Mouse (Mus musculus) heart, embryonic 15.5 days (tissue): Measurements from ENCODE around the gene Btbd6. TPM values are rescaled to one million over a fixed set of nuclear protein-coding genes. Genes with fewer than 3 reads are reported as not detected.

Experiments used
- ATAC-seq: fragments of 200-750 bp; cut with Nextera tagmentation; replicated peaks from 2 replicates; pipeline ENCODE4 v1.8.0; 2017; ENCODE audit warnings: low read depth, moderate TSS enrichment; ENCODE audit not compliant: insufficient number of reproducible peaks, insufficient read depth, low FRiP score
- H3K27ac ChIP-seq: fragments of 300-500 bp; sonication (generic); 2 replicates; pipeline ENCODE4 v1.5.1; 2015; ENCODE audit warnings: mild to moderate bottlenecking, inconsistent platforms
- H3K27me3 ChIP-seq: fragments of 300-500 bp; sonication (generic); 2 replicates; pipeline ENCODE4 v1.6.1; 2015; ENCODE audit warnings: inconsistent platforms
- H3K36me3 ChIP-seq: fragments of 300-500 bp; sonication (generic); 2 replicates; pipeline ENCODE4 v1.6.1; 2015; ENCODE audit warnings: mild to moderate bottlenecking, inconsistent platforms
- H3K4me1 ChIP-seq: fragments of 300-500 bp; sonication (generic); replicated peaks from 2 replicates; pipeline ENCODE4 v1.6.1; 2015; ENCODE audit warnings: inconsistent platforms
- H3K4me2 ChIP-seq: fragments of 300-500 bp; sonication (generic); 2 replicates; pipeline ENCODE4 v1.6.1; 2015; ENCODE audit warnings: inconsistent platforms, mild to moderate bottlenecking, moderate library complexity
- H3K4me3 ChIP-seq: fragments of 300-500 bp; sonication (generic); 2 replicates; pipeline ENCODE4 v1.5.1; 2015; ENCODE audit warnings: mild to moderate bottlenecking, inconsistent platforms
- H3K9ac ChIP-seq: fragments of 300-500 bp; sonication (generic); 2 replicates; pipeline ENCODE4 v1.6.1; 2015; ENCODE audit warnings: mild to moderate bottlenecking, inconsistent platforms
- H3K9me3 ChIP-seq: fragments of 300-500 bp; sonication (generic); replicated peaks from 2 replicates; pipeline ENCODE4 v1.6.1; 2016; ENCODE audit warnings: inconsistent platforms
- WGBS: fragments of 180-500 bp; shearing (Covaris S2); methylation state at CpG from one replicate; pipeline ENCODE4 v1.1.7; 2015; ENCODE audit warnings: mixed read lengths; 5-methylcytosine and 5-hydroxymethylcytosine counted together
- polyA plus RNA-seq: library from polyadenylated mRNA; unstranded; fragments of >200 nt; fragmentation: Nextera tagmentation; extraction: Ambion mirVana; gene quantifications from 2 replicates; pipeline ENCODE4 v1.2.1, GENCODE M21; 2015

Gene Btbd6
- polyA plus RNA-seq, 1 experiment from 2014 or later, result 19.4 TPM

DNA sequence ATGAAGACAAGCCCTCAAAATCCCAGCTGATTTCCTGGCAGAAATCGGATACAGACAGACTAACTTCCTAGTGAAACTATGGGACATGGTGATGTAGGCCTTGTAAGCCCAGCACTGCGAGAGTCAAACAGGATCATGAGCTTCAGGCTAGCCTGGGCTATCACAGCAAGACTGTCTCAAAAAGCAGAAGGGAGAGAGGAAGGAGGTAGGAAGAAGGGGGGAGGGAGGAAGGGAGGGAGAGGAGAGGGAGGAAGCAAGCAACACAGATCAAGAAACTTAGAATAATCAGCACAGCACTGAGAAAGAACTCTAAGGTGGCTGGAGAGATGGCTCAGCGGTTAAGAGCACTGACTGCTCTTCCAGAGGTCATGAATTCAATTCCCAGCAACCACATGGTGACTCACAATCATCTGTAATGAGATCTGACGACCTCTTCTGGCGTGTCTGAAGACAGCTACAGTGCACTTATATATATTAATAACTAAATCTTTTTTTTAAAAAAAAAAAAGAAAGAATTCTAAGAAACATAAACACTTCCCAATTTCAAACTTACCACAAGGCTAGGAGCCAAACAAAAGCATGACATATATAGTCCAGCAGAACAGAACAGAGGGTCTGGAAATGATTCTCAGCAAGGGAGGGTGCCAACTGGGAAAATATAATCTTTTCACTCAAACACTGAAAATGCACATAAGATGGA is 14.6 kb downstream of the Btbd6 start:
- no peak for ATAC-seq
- no peaks in the 10 kb centered on the region for H3K9me3 ChIP-seq
- peaks cover 30% of the 10 kb centered on the region for H3K36me3 ChIP-seq
- no peak overlapping the region for H3K4me2 ChIP-seq
- peaks cover 18% of the 10 kb centered on the region for H3K4me1 ChIP-seq
- H3K9ac ChIP-seq, result no peak overlapping the region
- no peak overlapping the region for H3K4me3 ChIP-seq
- no peaks in the 10 kb centered on the region for H3K27me3 ChIP-seq
- 84% methylated on average over 5 of the region's 5 CpGs for WGBS
- no peak overlapping the region for H3K27ac ChIP-seq

GRCm38 (mm10) chr12:112991444-112991843 is 15.2 kb downstream of the Btbd6 start:
- Histone ChIP-seq H3K4me2 (no peak overlapping the region), H3K27ac (no peak overlapping the region), H3K36me3 (peaks cover 24% of the 10 kb centered on the region), H3K9ac (no peak overlapping the region), H3K4me3 (no peak overlapping the region), H3K4me1 (peaks cover 18% of the 10 kb centered on the region), H3K27me3 (no peaks in the 10 kb centered on the region), H3K9me3 (no peaks in the 10 kb centered on the region)
- WGBS, result 81% methylated on average over 2 of the region's 2 CpGs
- no peak for ATAC-seq

- no peak overlapping the region for H3K4me2 ChIP-seq
- H3K27ac ChIP-seq, result no peak overlapping the region
- H3K27me3 ChIP-seq, result no peaks in the 10 kb centered on the region
- H3K9ac ChIP-seq, result no peak overlapping the region
- no peaks in the 10 kb centered on the region for H3K9me3 ChIP-seq
- 70% methylated on average over 4 of the region's 4 CpGs for WGBS
- H3K36me3 ChIP-seq, result peaks cover 16% of the 10 kb centered on the region
- H3K4me3 ChIP-seq, result no peak overlapping the region
- ATAC-seq, result no peak
- peaks cover 27% of the 10 kb centered on the region for H3K4me1 ChIP-seq
These were observed 17.9 kb downstream of the Btbd6 start for GRCm38 (mm10) chr12:112994153-112994552.

- H3K36me3 ChIP-seq, result 0 out of 2 replicates have a peak, but pooled peaks cover 5% of the 10 kb centered on the region
- WGBS, result 1% methylated on average over 56 of the region's 56 CpGs
- peak overlapping the region; percentile 86 for H3K4me3 ChIP-seq
- peak overlapping the region; percentile 97 for H3K27ac ChIP-seq
- no peak; the same call in 1 of the 2 replicates for ATAC-seq
- peak overlapping the region; percentile 83 for H3K4me2 ChIP-seq
- no peaks in the 10 kb centered on the region for H3K9me3 ChIP-seq
- no peaks in the 10 kb centered on the region for H3K27me3 ChIP-seq
- peaks cover 26% of the 10 kb centered on the region for H3K4me1 ChIP-seq
- peak overlapping the region; percentile 93 for H3K9ac ChIP-seq
These were observed 23.4 kb downstream of the Btbd6 start for GRCm38 (mm10) chr12:112999569-113000293.

DNA sequence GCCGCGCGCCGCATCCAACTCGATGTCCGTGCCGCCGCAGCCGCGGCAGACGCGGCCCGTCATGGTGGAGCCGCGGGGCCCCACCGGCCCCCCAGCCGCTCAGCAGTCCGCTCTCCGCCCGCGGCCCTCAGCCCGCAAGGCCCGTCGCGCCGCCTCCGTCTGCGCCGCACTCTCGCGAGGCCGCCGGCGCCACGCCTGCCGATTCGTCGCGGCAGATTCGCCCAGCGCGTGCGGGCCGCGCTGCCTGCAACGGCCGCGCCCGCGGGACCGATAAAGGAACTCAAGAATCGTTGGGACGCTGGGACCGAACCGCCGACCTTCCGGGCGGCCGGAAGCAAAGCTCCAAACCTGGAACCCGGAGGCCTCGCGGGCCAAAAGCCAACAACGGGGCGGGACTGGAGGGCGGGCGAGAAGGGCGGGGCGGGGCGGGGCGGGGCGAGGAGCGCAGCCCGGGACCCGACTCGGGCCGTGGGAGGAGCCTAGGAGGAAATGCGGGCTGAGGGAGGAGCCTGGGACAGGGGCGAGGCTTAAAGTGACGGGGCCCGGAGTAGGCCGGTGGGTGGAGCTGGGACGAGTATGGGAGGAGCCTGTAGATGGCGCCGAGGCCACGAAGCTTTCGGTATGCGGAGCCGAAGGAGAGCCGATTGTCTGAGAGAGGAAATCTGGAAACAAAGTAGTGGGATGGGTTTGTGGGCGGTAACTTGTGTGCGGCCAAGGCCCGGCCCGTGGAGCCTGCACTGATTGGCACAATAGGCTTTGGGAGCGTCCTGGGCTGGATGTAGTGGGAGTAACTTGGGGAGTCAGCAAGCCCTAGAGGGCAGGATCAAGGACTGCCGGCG is 24.2 kb downstream of the Btbd6 start, which contains the start of gene Brf1:
TSS of gene Brf1 (minus strand) at position 411 of the 839 bp plus-strand sequence.
- no peaks in the 10 kb centered on the region for H3K9me3 ChIP-seq
- peak within 1 kb of the TSS; percentile 93 for H3K9ac ChIP-seq
- H3K27me3 ChIP-seq, result no peaks in the 10 kb centered on the region
- peaks cover 26% of the 10 kb centered on the region for H3K4me1 ChIP-seq
- peak within 1 kb of the TSS; percentile 86 for H3K4me3 ChIP-seq
- peak within 1 kb of the TSS; percentile 83 for H3K4me2 ChIP-seq
- peak within 1 kb of the TSS; percentile 97 for H3K27ac ChIP-seq
- under 1% methylated on average over 90 of the region's 96 CpGs for WGBS
- 0 out of 2 replicates have a peak, but pooled peaks cover 5% of the 10 kb centered on the region for H3K36me3 ChIP-seq
- peak; percentile 99 for ATAC-seq

DNA sequence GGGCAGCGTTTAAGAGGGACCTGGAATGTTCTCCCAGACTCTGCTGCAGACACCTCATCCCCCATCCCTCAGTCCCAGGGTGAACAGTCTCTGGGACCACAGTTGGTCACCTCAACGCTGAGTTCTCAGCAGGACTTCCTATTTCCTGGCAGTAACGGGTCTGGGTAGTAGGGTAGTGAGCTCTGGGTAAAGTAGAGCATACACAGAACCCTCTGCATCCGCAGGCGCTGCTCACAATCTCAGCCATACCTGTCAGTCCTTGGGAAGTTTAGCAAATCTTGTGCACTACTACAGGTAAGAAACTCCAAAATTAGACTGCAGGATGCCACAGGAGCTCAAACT is 24.8 kb downstream of the Btbd6 start:
- Histone ChIP-seq H3K4me3 (peak overlapping the region; percentile 86), H3K9me3 (no peaks in the 10 kb centered on the region), H3K36me3 (0 out of 2 replicates have a peak, but pooled peaks cover 5% of the 10 kb centered on the region), H3K4me2 (peak overlapping the region; percentile 83), H3K27ac (peak overlapping the region; percentile 97), H3K4me1 (peaks cover 26% of the 10 kb centered on the region), H3K27me3 (no peaks in the 10 kb centered on the region), H3K9ac (peak overlapping the region; percentile 68)
- WGBS, result 0% methylated on average over 5 of the region's 5 CpGs
- no peak; the same call in 1 of the 2 replicates for ATAC-seq

DNA sequence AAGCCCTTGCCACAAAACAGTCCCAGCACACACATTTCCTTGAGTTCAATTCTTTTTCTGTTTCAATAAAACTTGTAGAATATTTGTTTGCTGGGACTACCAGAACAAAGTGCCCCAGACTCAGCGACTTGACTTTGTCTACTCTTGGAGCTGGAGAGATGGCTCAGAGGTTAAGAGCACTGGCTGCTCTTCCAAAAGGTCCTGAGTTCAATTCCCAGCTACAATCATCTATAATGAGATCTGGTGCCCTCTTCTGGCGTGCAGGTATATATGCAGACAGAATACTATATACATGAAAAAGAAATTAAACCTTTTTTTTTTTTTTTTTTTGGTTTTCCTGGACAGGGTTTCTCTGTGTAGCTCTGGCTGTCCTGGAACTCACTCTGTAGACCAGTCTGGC is 26.4 kb downstream of the Btbd6 start:
- Histone ChIP-seq H3K27me3 (no peaks in the 10 kb centered on the region), H3K36me3 (no peaks in the 10 kb centered on the region), H3K4me1 (peaks cover 26% of the 10 kb centered on the region), H3K9ac (no peak overlapping the region), H3K9me3 (no peaks in the 10 kb centered on the region), H3K27ac (no peak overlapping the region), H3K4me2 (no peak overlapping the region), H3K4me3 (no peak overlapping the region)
- 43% methylated on average over 2 of the region's 2 CpGs for WGBS
- no peak for ATAC-seq

DNA sequence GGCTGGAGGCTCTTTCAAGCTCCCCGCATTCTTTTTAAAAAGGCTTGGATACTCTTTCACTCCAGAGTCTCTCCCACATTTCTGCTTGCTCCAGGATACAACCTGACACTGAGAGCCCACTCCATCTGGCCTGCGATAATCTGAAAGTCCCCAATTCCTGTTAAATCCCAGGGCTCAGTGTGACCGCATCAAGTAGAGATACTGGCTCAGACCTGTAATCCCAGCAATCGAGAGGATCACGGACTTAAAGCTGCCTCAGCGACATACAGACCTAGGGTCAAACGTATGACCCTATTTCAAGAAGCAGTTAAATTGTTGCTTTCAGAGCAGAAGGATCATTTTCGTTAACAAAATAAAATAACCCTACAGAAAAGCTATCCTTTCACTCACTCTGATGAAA is 27.7 kb downstream of the Btbd6 start:
- 81% methylated on average over 8 of the region's 8 CpGs for WGBS
- no peak overlapping the region for H3K27ac ChIP-seq

DNA sequence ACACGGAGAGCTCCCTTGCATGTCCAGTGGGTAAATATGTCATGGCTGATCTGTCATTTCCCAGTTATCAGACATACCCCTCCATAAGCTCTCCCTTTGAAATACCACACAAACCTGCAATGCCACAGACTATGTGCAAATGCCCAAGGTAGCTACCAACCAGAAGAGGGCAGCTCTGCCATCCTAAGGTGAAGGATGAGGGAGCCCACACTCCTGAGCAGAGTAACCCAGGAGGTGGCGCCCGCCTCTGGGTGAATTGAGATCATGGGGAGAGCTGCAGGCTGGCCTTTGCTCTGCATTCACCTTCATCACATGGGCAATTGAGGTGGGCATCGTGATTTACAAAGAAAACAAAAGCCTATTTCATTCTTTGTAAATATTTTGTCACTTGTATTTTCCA is 28.7 kb downstream of the Btbd6 start:
- H3K27ac ChIP-seq, result no peak overlapping the region
- no peak overlapping the region for H3K4me3 ChIP-seq
- H3K4me2 ChIP-seq, result no peak overlapping the region
- WGBS, result 34% methylated on average over 4 of the region's 4 CpGs
- H3K27me3 ChIP-seq, result no peaks in the 10 kb centered on the region
- peaks cover 10% of the 10 kb centered on the region for H3K4me1 ChIP-seq
- H3K9me3 ChIP-seq, result no peaks in the 10 kb centered on the region
- ATAC-seq, result no peak
- no peaks in the 10 kb centered on the region for H3K36me3 ChIP-seq
- no peak overlapping the region for H3K9ac ChIP-seq

More for the DNA sequence above, 27.7 kb downstream of the Btbd6 start:
- no peak overlapping the region for H3K4me2 ChIP-seq
- no peaks in the 10 kb centered on the region for H3K27me3 ChIP-seq
- no peaks in the 10 kb centered on the region for H3K9me3 ChIP-seq
- no peak overlapping the region for H3K9ac ChIP-seq
- H3K4me1 ChIP-seq, result peaks cover 15% of the 10 kb centered on the region
- H3K36me3 ChIP-seq, result no peaks in the 10 kb centered on the region
- no peak for ATAC-seq
- no peak overlapping the region for H3K4me3 ChIP-seq

DNA sequence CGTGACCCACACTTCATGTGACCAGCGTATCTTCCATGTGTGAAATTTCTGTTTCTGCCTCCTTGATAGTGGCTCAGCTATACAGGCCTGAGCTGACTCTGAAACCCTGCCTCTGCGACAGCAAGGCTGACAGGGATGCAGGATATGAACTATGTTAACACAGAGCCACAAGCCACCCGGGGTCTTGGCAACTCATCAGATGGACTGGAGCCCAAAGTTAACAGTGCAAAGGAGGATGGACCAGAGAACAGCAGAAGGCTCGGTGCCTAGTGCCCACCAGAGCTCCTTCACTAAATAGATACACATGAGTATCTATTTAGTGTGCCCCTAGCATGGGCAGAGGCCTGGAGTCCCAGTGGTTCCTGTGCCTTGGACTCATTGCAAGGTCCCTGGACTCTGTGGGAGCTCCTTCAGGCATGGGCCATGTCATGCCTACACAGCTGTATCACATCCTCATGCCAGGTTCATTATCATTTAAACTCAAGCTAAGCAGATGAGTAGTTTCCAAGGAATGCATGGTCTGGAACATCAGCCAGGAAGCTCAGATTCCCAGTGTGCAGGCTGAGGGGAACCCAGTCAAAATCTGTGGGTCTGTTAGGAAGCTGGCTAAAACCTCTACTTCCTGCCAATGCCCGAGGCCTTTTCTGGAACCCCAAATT is 35.5 kb downstream of the Btbd6 start:
- H3K4me2 ChIP-seq, result no peak overlapping the region
- H3K27me3 ChIP-seq, result no peaks in the 10 kb centered on the region
- no peak overlapping the region for H3K9ac ChIP-seq
- peak overlapping the region; percentile 90; the same call in 1 of the 2 replicates for H3K27ac ChIP-seq
- no peak overlapping the region for H3K4me3 ChIP-seq
- WGBS, result 66% methylated on average over 6 of the region's 6 CpGs
- peaks cover 39% of the 10 kb centered on the region for H3K4me1 ChIP-seq
- no peaks in the 10 kb centered on the region for H3K36me3 ChIP-seq
- no peaks in the 10 kb centered on the region for H3K9me3 ChIP-seq
- no peak for ATAC-seq

- H3K9ac ChIP-seq, result no peak overlapping the region
- no peaks in the 10 kb centered on the region for H3K9me3 ChIP-seq
- H3K36me3 ChIP-seq, result no peaks in the 10 kb centered on the region
- peak overlapping the region; percentile 90; the same call in 1 of the 2 replicates for H3K27ac ChIP-seq
- WGBS, result 87% methylated on average over 5 of the region's 5 CpGs
- H3K4me3 ChIP-seq, result no peak overlapping the region
- no peak overlapping the region for H3K4me2 ChIP-seq
- peaks cover 43% of the 10 kb centered on the region for H3K4me1 ChIP-seq
- no peak for ATAC-seq
- no peaks in the 10 kb centered on the region for H3K27me3 ChIP-seq
These were observed 36.2 kb downstream of the Btbd6 start for GRCm38 (mm10) chr12:113012443-113012842.
